Mouse (Mus musculus): ENCODE results near the gene Ly6g6f. TPM values are rescaled to one million over a fixed set of nuclear protein-coding genes. Genes with fewer than 3 reads are reported as not detected.

Ly6g6f gene
- polyA plus RNA-seq, 2 experiments from 2014 or later, result not detected

Other genes with a start within 250 kb of the Ly6g6f start
- gene Stk19, start 248.7 kb downstream of the Ly6g6f start, polyA plus RNA-seq (2017; shearing (Covaris generic)), result 10 to 100 TPM; 24.4 to 46.0 TPM
- gene Dxo, start 248.6 kb downstream of the Ly6g6f start, polyA plus RNA-seq (2017; shearing (Covaris generic)), result 10 to 100 TPM; 28.8 to 33.4 TPM
- gene Skiv2l, start 235.4 kb downstream of the Ly6g6f start, polyA plus RNA-seq (2017; shearing (Covaris generic)), result 10 to 100 TPM; 26.8 to 44.1 TPM
- gene Nelfe, start 235.2 kb downstream of the Ly6g6f start, polyA plus RNA-seq (2017; shearing (Covaris generic)), result 10 to 100 TPM; 33.2 to 44.8 TPM
- under 1 TPM; 0.27 to 0.61 TPM for gene Cfb, start 223.1 kb downstream of the Ly6g6f start, polyA plus RNA-seq (2017; shearing (Covaris generic))
- gene Zbtb12, start 206.1 kb downstream of the Ly6g6f start, polyA plus RNA-seq (2017; shearing (Covaris generic)), result not detected
- not detected for gene Gm20547, start 203.6 kb downstream of the Ly6g6f start, polyA plus RNA-seq (2017; shearing (Covaris generic))
- 1 to 10 TPM; 1.1 to 2.5 TPM for gene C2, start 187.3 kb downstream of the Ly6g6f start, polyA plus RNA-seq (2017; shearing (Covaris generic))
- 10 to 100 TPM; 21.8 to 30.5 TPM for gene Ehmt2, start 187.1 kb downstream of the Ly6g6f start, polyA plus RNA-seq (2017; shearing (Covaris generic))
- gene Slc44a4, start 171.1 kb downstream of the Ly6g6f start, polyA plus RNA-seq (2017; shearing (Covaris generic)), result not detected
- gene Neu1, start 154.4 kb downstream of the Ly6g6f start, polyA plus RNA-seq (2017; shearing (Covaris generic)), result 10 to 100 TPM; 32.5 to 40.6 TPM
- gene Hspa1b, start 126.4 kb downstream of the Ly6g6f start, polyA plus RNA-seq (2017; shearing (Covaris generic)), result 1 to 10 TPM in 1 of 2 experiments, under 1 TPM in 1; 0.84 to 3.7 TPM
- 1 to 10 TPM in 1 of 2 experiments, not detected in 1; 3.1 TPM for gene Gm20481, start 115.7 kb downstream of the Ly6g6f start, polyA plus RNA-seq (2017; shearing (Covaris generic))
- 1 to 10 TPM in 1 of 2 experiments, not detected in 1; 1.1 TPM for gene Hspa1a, start 113.5 kb downstream of the Ly6g6f start, polyA plus RNA-seq (2017; shearing (Covaris generic))
- gene Hspa1l, start 112.9 kb downstream of the Ly6g6f start, polyA plus RNA-seq (2017; shearing (Covaris generic)), result 1 to 10 TPM in 1 of 2 experiments, under 1 TPM in 1; 0.17 to 1.3 TPM
- gene Lsm2, start 103.7 kb downstream of the Ly6g6f start, polyA plus RNA-seq (2017; shearing (Covaris generic)), result 10 to 100 TPM; 51.4 to 54.8 TPM
- 10 to 100 TPM; 28.4 to 31.6 TPM for gene Vars, start 84.6 kb downstream of the Ly6g6f start, polyA plus RNA-seq (2017; shearing (Covaris generic))
- gene Vwa7, start 69.0 kb downstream of the Ly6g6f start, polyA plus RNA-seq (2017; shearing (Covaris generic)), result under 1 TPM; 0.12 to 0.14 TPM
- gene Sapcd1, start 57.6 kb downstream of the Ly6g6f start, polyA plus RNA-seq (2017; shearing (Covaris generic)), result 1 to 10 TPM; 2.7 to 2.8 TPM
- 1 to 10 TPM; 1.8 to 2.5 TPM for gene Msh5, start 38.9 kb downstream of the Ly6g6f start, polyA plus RNA-seq (2017; shearing (Covaris generic))
- 100 to 1,000 TPM; 490 to 619 TPM for gene Clic1, start 35.6 kb downstream of the Ly6g6f start, polyA plus RNA-seq (2017; shearing (Covaris generic))
- 1 to 10 TPM; 1.1 to 6.3 TPM for gene Ddah2, start 26.6 kb downstream of the Ly6g6f start, polyA plus RNA-seq (2017; shearing (Covaris generic))
- gene Ly6g6c, start 20.2 kb downstream of the Ly6g6f start, polyA plus RNA-seq (2017; shearing (Covaris generic)), result not detected
- gene Mpig6b, start 19.4 kb downstream of the Ly6g6f start, polyA plus RNA-seq (2017; shearing (Covaris generic)), result not detected
- gene Ly6g6e, start 8.7 kb downstream of the Ly6g6f start, polyA plus RNA-seq (2017; shearing (Covaris generic)), result not detected
- gene Ly6g6d, start 7.5 kb downstream of the Ly6g6f start, polyA plus RNA-seq (2017; shearing (Covaris generic)), result not detected
- gene Abhd16a, start 3.7 kb upstream of the Ly6g6f start, polyA plus RNA-seq (2017; shearing (Covaris generic)), result 10 to 100 TPM; 23.5 to 27.2 TPM
- gene Ly6g5c, start 22.7 kb upstream of the Ly6g6f start, polyA plus RNA-seq (2017; shearing (Covaris generic)), result not detected
- gene Ly6g5b, start 29.8 kb upstream of the Ly6g6f start, polyA plus RNA-seq (2017; shearing (Covaris generic)), result 1 to 10 TPM; 2.5 to 2.8 TPM
- 10 to 100 TPM; 80.4 to 86.0 TPM for gene Gpank1, start 35.8 kb upstream of the Ly6g6f start, polyA plus RNA-seq (2017; shearing (Covaris generic))
- gene Csnk2b, start 36.4 kb upstream of the Ly6g6f start, polyA plus RNA-seq (2017; shearing (Covaris generic)), result 100 to 1,000 TPM; 243 to 284 TPM
- gene D17H6S53E, start 40.8 kb upstream of the Ly6g6f start, polyA plus RNA-seq (2017; shearing (Covaris generic)), result 10 to 100 TPM; 24.2 to 33.4 TPM
- gene Apom, start 46.4 kb upstream of the Ly6g6f start, polyA plus RNA-seq (2017; shearing (Covaris generic)), result under 1 TPM in 1 of 2 experiments, not detected in 1; 0.32 TPM
- 10 to 100 TPM; 16.9 to 31.5 TPM for gene Bag6, start 49.6 kb upstream of the Ly6g6f start, polyA plus RNA-seq (2017; shearing (Covaris generic))
- gene Prrc2a, start 79.3 kb upstream of the Ly6g6f start, polyA plus RNA-seq (2017; shearing (Covaris generic)), result 10 to 100 TPM; 43.0 to 75.1 TPM
- 1 to 10 TPM; 1.8 to 3.7 TPM for gene Aif1, start 90.5 kb upstream of the Ly6g6f start, polyA plus RNA-seq (2017; shearing (Covaris generic))
- 10 to 100 TPM in 1 of 2 experiments, 1 to 10 TPM in 1; 7.3 to 10.0 TPM for gene Lst1, start 102.8 kb upstream of the Ly6g6f start, polyA plus RNA-seq (2017; shearing (Covaris generic))
- 100 to 1,000 TPM; 154 to 344 TPM for gene Ltb, start 108.8 kb upstream of the Ly6g6f start, polyA plus RNA-seq (2017; shearing (Covaris generic))
- 10 to 100 TPM; 15.3 to 23.5 TPM for gene Tnf, start 116.4 kb upstream of the Ly6g6f start, polyA plus RNA-seq (2017; shearing (Covaris generic))
- gene Lta, start 119.7 kb upstream of the Ly6g6f start, polyA plus RNA-seq (2017; shearing (Covaris generic)), result 10 to 100 TPM; 82.7 to 99.0 TPM
- gene Gm16181, start 135.2 kb upstream of the Ly6g6f start, polyA plus RNA-seq (2017; shearing (Covaris generic)), result 1 to 10 TPM in 1 of 2 experiments, under 1 TPM in 1; 0.79 to 1.4 TPM
- 1 to 10 TPM; 6.3 to 8.2 TPM for gene Atp6v1g2, start 148.1 kb upstream of the Ly6g6f start, polyA plus RNA-seq (2017; shearing (Covaris generic))
- 1 to 10 TPM; 2.0 to 2.2 TPM for gene Nfkbil1, start 150.2 kb upstream of the Ly6g6f start, polyA plus RNA-seq (2017; shearing (Covaris generic))
- gene Ddx39b, start 156.1 kb upstream of the Ly6g6f start, polyA plus RNA-seq (2017; shearing (Covaris generic)), result 100 to 1,000 TPM; 255 to 357 TPM
- 1,000 to 10,000 TPM; 4,417 to 6,162 TPM for gene H2-D1, start 177.1 kb upstream of the Ly6g6f start, polyA plus RNA-seq (2017; shearing (Covaris generic))
- under 1 TPM in 1 of 2 experiments, not detected in 1; 0.13 TPM for gene H2-Q1, start 234.8 kb upstream of the Ly6g6f start, polyA plus RNA-seq (2017; shearing (Covaris generic))